Mouse (Mus musculus): Measurements from ENCODE around the gene Prss41. TPM values are rescaled to one million over a fixed set of nuclear protein-coding genes. Genes with fewer than 3 reads are reported as not detected.

Prss41 gene
- total RNA-seq, 2 experiments from 2014 or later, result not detected

DNA sequence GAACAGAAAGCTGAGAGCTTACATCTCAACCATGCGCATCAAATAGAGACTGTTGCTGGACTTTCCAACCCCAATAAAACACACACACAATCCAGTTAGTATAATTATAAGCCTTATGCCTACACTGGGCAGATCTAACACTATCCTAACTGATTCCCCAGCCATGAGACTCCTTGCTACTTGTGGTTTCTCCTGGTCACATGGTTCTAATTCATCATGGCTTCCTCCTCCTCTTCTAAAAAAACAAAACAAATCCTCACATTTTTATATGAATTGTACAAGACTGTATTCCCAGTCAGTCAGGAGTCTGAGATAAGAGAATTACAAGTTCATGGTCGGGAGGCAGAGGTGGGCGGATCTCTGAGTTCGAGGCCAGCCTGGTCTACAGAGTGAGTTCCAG is 55.0 kb downstream of the Prss41 start:
- ATAC-seq (replicated peaks; ENCODE audit: poor library complexity, severe bottlenecking), result no peak

Other genes with a start within 250 kb of the Prss41 start
- gene Zfp13, start 244.7 kb downstream of the Prss41 start, total RNA-seq (2014; fragmentation: Nextera tagmentation), result 1.7 and 2.2 TPM in 2 replicates
- gene Zfp13, start 244.7 kb downstream of the Prss41 start, total RNA-seq (2017), result 0.46 and 0.56 TPM in 2 replicates
- not detected in 2 replicates for gene Zscan10, start 243.3 kb downstream of the Prss41 start, total RNA-seq (2014; fragmentation: Nextera tagmentation)
- gene Zscan10, start 243.3 kb downstream of the Prss41 start, total RNA-seq (2017), result not detected in 2 replicates
- not detected in 2 replicates for gene Mmp25, start 198.9 kb downstream of the Prss41 start, total RNA-seq (2014; fragmentation: Nextera tagmentation)
- gene Mmp25, start 198.9 kb downstream of the Prss41 start, total RNA-seq (2017), result 0.47 and 0.57 TPM in 2 replicates
- not detected in 2 replicates for gene Bicdl2, start 183.7 kb downstream of the Prss41 start, total RNA-seq (2014; fragmentation: Nextera tagmentation)
- gene Bicdl2, start 183.7 kb downstream of the Prss41 start, total RNA-seq (2017), result not detected in 2 replicates
- gene Hcfc1r1, start 170.6 kb downstream of the Prss41 start, total RNA-seq (2014; fragmentation: Nextera tagmentation), result 48.9 and 51.5 TPM in 2 replicates
- gene Hcfc1r1, start 170.6 kb downstream of the Prss41 start, total RNA-seq (2017), result 13.5 and 16.6 TPM in 2 replicates
- 49.8 and 50.2 TPM in 2 replicates for gene Thoc6, start 170.3 kb downstream of the Prss41 start, total RNA-seq (2014; fragmentation: Nextera tagmentation)
- 37.1 and 39.3 TPM in 2 replicates for gene Thoc6, start 170.3 kb downstream of the Prss41 start, total RNA-seq (2017)
- 5.1 and 7.8 TPM in 2 replicates for gene Tnfrsf12a, start 166.7 kb downstream of the Prss41 start, total RNA-seq (2014; fragmentation: Nextera tagmentation)
- gene Tnfrsf12a, start 166.7 kb downstream of the Prss41 start, total RNA-seq (2017), result 4.7 and 7.7 TPM in 2 replicates
- 0.67 TPM in 1 of 2 replicates, not detected in the other for gene Cldn6, start 164.9 kb downstream of the Prss41 start, total RNA-seq (2014; fragmentation: Nextera tagmentation)
- not detected in 2 replicates for gene Cldn6, start 164.9 kb downstream of the Prss41 start, total RNA-seq (2017)
- gene Cldn9, start 160.1 kb downstream of the Prss41 start, total RNA-seq (2014; fragmentation: Nextera tagmentation), result not detected in 2 replicates
- gene Cldn9, start 160.1 kb downstream of the Prss41 start, total RNA-seq (2017), result not detected in 2 replicates
- gene 1520401A03Rik, start 121.4 kb downstream of the Prss41 start, total RNA-seq (2014; fragmentation: Nextera tagmentation), result not detected in 2 replicates
- gene 1520401A03Rik, start 121.4 kb downstream of the Prss41 start, total RNA-seq (2017), result not detected in 2 replicates
- 63.7 and 86.7 TPM in 2 replicates for gene Pkmyt1, start 117.8 kb downstream of the Prss41 start, total RNA-seq (2014; fragmentation: Nextera tagmentation)
- gene Pkmyt1, start 117.8 kb downstream of the Prss41 start, total RNA-seq (2017), result 22.0 and 24.3 TPM in 2 replicates
- 0.69 and 2.4 TPM in 2 replicates for gene Paqr4, start 103.3 kb downstream of the Prss41 start, total RNA-seq (2014; fragmentation: Nextera tagmentation)
- gene Paqr4, start 103.3 kb downstream of the Prss41 start, total RNA-seq (2017), result 2.2 and 2.5 TPM in 2 replicates
- gene Kremen2, start 98.3 kb downstream of the Prss41 start, total RNA-seq (2014; fragmentation: Nextera tagmentation), result not detected in 2 replicates
- not detected in 2 replicates for gene Kremen2, start 98.3 kb downstream of the Prss41 start, total RNA-seq (2017)
- 10.3 and 17.5 TPM in 2 replicates for gene Flywch1, start 72.6 kb downstream of the Prss41 start, total RNA-seq (2014; fragmentation: Nextera tagmentation)
- 15.2 and 22.4 TPM in 2 replicates for gene Flywch1, start 72.6 kb downstream of the Prss41 start, total RNA-seq (2017)
- 0.80 and 7.2 TPM in 2 replicates for gene Flywch2, start 58.1 kb downstream of the Prss41 start, total RNA-seq (2014; fragmentation: Nextera tagmentation)
- gene Flywch2, start 58.1 kb downstream of the Prss41 start, total RNA-seq (2017), result 0.30 TPM in 1 of 2 replicates, not detected in the other
- gene Srrm2, start 53.6 kb downstream of the Prss41 start, total RNA-seq (2014; fragmentation: Nextera tagmentation), result 563 and 623 TPM in 2 replicates
- 126 TPM in 2 replicates for gene Srrm2, start 53.6 kb downstream of the Prss41 start, total RNA-seq (2017)
- gene Elob, start 15.0 kb downstream of the Prss41 start, total RNA-seq (2014; fragmentation: Nextera tagmentation), result 318 and 455 TPM in 2 replicates
- gene Elob, start 15.0 kb downstream of the Prss41 start, total RNA-seq (2017), result 124 and 129 TPM in 2 replicates
- gene Prss33, start 8.1 kb downstream of the Prss41 start, total RNA-seq (2014; fragmentation: Nextera tagmentation), result not detected in 2 replicates
- gene Prss33, start 8.1 kb downstream of the Prss41 start, total RNA-seq (2017), result not detected in 2 replicates
- not detected in 2 replicates for gene Prss32, start 317 bp downstream of the Prss41 start, total RNA-seq (2014; fragmentation: Nextera tagmentation)
- not detected in 2 replicates for gene Prss32, start 317 bp downstream of the Prss41 start, total RNA-seq (2017)
- gene Prss21, start 23.9 kb upstream of the Prss41 start, total RNA-seq (2014; fragmentation: Nextera tagmentation), result not detected in 2 replicates
- not detected in 2 replicates for gene Prss21, start 23.9 kb upstream of the Prss41 start, total RNA-seq (2017)
- gene Dcpp1, start 36.7 kb upstream of the Prss41 start, total RNA-seq (2014; fragmentation: Nextera tagmentation), result not detected in 2 replicates
- not detected in 2 replicates for gene Dcpp1, start 36.7 kb upstream of the Prss41 start, total RNA-seq (2017)
- gene Dcpp2, start 36.7 kb upstream of the Prss41 start, total RNA-seq (2014; fragmentation: Nextera tagmentation), result not detected in 2 replicates
- gene Dcpp2, start 36.7 kb upstream of the Prss41 start, total RNA-seq (2017), result not detected in 2 replicates
- not detected in 2 replicates for gene Dcpp3, start 73.3 kb upstream of the Prss41 start, total RNA-seq (2014; fragmentation: Nextera tagmentation)
- not detected in 2 replicates for gene Dcpp3, start 73.3 kb upstream of the Prss41 start, total RNA-seq (2017)
- gene Sbp, start 97.5 kb upstream of the Prss41 start, total RNA-seq (2014; fragmentation: Nextera tagmentation), result not detected in 2 replicates
- gene Sbp, start 97.5 kb upstream of the Prss41 start, total RNA-seq (2017), result not detected in 2 replicates
- gene Sbpl, start 111.1 kb upstream of the Prss41 start, total RNA-seq (2014; fragmentation: Nextera tagmentation), result not detected in 2 replicates
- gene Sbpl, start 111.1 kb upstream of the Prss41 start, total RNA-seq (2017), result not detected in 2 replicates
- gene Prss30, start 136.4 kb upstream of the Prss41 start, total RNA-seq (2014; fragmentation: Nextera tagmentation), result not detected in 2 replicates
- not detected in 2 replicates for gene Prss30, start 136.4 kb upstream of the Prss41 start, total RNA-seq (2017)
- not detected in 2 replicates for gene Prss22, start 153.9 kb upstream of the Prss41 start, total RNA-seq (2014; fragmentation: Nextera tagmentation)
- not detected in 2 replicates for gene Prss22, start 153.9 kb upstream of the Prss41 start, total RNA-seq (2017)
- not detected in 2 replicates for gene Prss27, start 194.0 kb upstream of the Prss41 start, total RNA-seq (2014; fragmentation: Nextera tagmentation)
- not detected in 2 replicates for gene Prss27, start 194.0 kb upstream of the Prss41 start, total RNA-seq (2017)
- 13.5 and 19.1 TPM in 2 replicates for gene Kctd5, start 229.3 kb upstream of the Prss41 start, total RNA-seq (2014; fragmentation: Nextera tagmentation)
- gene Kctd5, start 229.3 kb upstream of the Prss41 start, total RNA-seq (2017), result 19.7 and 20.1 TPM in 2 replicates